Mouse (Mus musculus): ENCODE measurements around the gene Kcnh4. TPM values are rescaled to one million over a fixed set of nuclear protein-coding genes. Genes with fewer than 3 reads are reported as not detected.

Gene Kcnh4
- polyA plus RNA-seq, 1 experiment, result 36.4 TPM

DNA sequence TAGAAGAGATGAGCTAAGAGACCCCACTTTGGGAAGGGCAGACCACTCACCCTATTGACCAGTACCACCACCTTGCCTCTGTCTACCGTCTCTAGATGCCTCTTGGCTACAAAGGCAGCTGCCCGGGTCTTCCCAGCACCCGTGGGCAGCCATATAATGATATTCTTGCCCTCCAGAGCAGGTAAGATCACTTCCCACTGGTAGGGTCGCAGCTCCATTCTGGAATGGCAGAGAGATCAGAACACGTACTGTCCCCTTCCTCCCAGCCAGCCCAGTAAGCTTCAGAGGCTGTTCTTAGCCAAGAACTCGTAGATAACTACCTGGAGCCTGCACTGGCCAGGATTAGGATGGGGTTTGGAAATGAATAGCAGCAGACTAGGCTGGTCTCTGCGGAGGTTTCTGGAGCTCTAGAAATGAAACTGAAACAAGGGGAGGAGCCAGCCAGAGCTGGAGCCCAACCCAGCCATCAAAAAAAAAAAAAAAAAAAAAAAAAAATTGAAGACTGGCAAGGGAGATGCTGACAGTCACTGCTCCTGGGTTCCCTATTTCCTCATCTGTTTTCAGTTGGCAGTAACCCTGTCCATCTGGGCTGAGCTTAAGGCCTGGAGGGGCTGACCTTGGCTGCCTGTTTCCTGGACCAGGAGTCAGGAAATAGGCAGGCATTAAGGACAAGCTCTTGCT lies 55.8 kb downstream of the Kcnh4 start, which contains the start of gene Dhx58:
TSS of gene Dhx58 (minus strand) at position 421 of the 681 bp plus-strand sequence.
- no peak for DNase-seq (ENCODE audit: low read depth)
- no peak for TF ChIP-seq POLR2A (IDR thresholded peaks at IDR 0.05; ENCODE audit: borderline replicate concordance, extremely low read depth, insufficient read depth, insufficient read length, poor library complexity, severe bottlenecking)
- TF ChIP-seq CTCF (IDR thresholded peaks at IDR 0.05; ENCODE audit: borderline replicate concordance, extremely low read depth, insufficient read depth, insufficient read length), result no peak

DNA sequence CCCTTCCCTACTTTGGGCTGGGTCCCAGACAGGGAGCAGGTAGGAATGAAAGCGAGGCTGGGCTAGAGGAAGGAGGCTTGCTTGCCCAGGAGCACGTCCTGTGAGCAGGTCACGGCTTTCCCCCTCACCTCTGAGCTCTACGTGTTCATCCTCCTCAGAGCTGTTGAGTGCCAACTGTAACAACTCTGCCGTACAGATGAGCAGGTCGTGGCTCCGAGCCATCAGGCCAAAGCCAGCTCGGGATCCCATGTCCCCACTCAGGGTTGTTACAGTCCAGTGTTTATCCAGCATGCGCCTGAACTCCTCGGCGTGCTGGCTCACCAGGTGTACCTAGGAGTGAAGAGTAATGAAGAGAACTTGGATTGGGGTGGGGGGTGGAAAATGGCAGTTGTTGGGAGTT lies 56.4 kb downstream of the Kcnh4 start:
- TF ChIP-seq POLR2A (IDR thresholded peaks at IDR 0.05; ENCODE audit: borderline replicate concordance, extremely low read depth, insufficient read depth, insufficient read length, poor library complexity, severe bottlenecking), result no peak
- no peak for TF ChIP-seq CTCF (IDR thresholded peaks at IDR 0.05; ENCODE audit: borderline replicate concordance, extremely low read depth, insufficient read depth, insufficient read length)
- no peak for DNase-seq (ENCODE audit: low read depth)

DNA sequence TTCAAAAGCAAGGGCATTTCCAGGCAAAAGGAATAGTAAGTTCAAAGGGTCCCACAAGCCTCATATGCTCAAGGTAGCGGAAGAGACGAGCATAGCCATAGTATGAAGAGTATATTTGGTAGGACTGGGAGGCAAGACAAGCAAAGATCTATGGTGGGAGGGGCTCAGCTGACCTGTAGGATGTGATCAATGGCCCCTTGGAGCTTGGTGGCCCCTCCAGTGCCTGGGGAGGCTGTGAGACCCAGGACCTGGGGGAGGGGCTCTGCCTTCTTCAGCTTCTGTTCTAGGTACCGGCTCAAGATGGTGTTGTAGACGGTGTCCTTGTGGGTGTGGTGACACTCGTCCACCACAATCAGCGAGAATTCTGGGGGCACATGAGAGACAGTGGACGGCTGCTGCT lies 56.8 kb downstream of the Kcnh4 start:
- TF ChIP-seq POLR2A (IDR thresholded peaks at IDR 0.05; ENCODE audit: borderline replicate concordance, extremely low read depth, insufficient read depth, insufficient read length, poor library complexity, severe bottlenecking) (no peak), CTCF (IDR thresholded peaks at IDR 0.05; ENCODE audit: borderline replicate concordance, extremely low read depth, insufficient read depth, insufficient read length) (no peak)
- DNase-seq (ENCODE audit: low read depth), result no peak

DNA sequence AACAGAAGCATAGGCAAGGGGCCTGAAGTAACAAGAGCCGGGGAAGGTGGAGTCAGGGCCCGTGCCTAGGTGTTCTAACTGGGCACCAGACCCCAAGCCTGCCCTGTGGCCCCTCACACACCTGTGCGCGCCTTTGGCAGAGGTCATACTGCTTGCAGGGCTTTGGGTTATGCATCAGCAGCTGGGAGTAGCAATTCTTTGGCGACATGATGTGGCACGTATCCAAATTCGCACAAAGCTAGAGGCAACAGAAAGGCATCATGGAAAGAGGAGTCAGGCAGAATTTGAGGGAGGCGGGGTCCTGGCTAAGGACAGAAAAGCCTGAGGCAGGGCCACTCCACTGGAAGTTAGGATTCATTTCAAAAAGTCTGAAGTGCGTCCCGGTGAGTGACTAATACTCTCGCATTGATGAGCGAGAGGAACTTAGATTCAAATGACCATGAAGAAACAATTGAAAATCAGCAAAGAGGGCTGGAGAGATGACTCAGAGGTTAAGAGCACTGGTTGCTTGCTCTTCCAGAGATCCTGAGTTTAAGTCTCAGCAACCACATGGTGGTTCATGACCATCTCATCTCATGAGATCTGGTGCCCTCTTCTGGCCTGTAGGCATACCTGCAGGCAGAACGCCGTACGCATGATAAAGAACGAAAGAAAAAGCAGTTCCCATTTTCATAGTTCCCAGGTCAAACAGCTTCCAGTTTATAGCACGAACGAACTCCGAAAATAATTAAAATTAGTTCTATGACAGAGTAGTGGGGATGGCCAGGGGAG lies 57.5 kb downstream of the Kcnh4 start:
- peak; percentile 89 for DNase-seq (ENCODE audit: low read depth)
- TF ChIP-seq CTCF (IDR thresholded peaks at IDR 0.05; ENCODE audit: borderline replicate concordance, extremely low read depth, insufficient read depth, insufficient read length) (peak; percentile 84), POLR2A (IDR thresholded peaks at IDR 0.05; ENCODE audit: borderline replicate concordance, extremely low read depth, insufficient read depth, insufficient read length, poor library complexity, severe bottlenecking) (no peak)

DNA sequence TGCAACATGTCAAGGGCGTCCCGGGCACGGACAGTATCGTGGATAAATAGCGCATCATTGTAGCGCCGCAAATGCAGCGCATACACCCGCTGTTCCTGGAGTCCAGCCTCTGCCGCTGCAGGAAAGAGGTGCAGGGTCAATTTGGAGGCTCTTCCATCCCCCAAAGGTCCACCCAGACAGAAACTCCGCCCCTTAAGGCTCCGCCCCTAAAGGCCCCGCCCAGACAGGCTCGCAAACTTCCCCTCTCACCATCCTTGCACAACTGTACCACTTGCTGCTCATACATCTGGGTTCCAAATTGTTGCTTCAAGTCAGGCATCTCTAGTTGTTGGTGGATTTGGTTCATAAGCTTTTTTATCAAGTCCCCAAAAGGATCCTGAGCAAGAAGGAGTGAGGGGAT lies 58.4 kb downstream of the Kcnh4 start:
- TF ChIP-seq CTCF (IDR thresholded peaks at IDR 0.05; ENCODE audit: borderline replicate concordance, extremely low read depth, insufficient read depth, insufficient read length) (no peak), POLR2A (IDR thresholded peaks at IDR 0.05; ENCODE audit: borderline replicate concordance, extremely low read depth, insufficient read depth, insufficient read length, poor library complexity, severe bottlenecking) (no peak)
- DNase-seq (ENCODE audit: low read depth), result no peak

DNA sequence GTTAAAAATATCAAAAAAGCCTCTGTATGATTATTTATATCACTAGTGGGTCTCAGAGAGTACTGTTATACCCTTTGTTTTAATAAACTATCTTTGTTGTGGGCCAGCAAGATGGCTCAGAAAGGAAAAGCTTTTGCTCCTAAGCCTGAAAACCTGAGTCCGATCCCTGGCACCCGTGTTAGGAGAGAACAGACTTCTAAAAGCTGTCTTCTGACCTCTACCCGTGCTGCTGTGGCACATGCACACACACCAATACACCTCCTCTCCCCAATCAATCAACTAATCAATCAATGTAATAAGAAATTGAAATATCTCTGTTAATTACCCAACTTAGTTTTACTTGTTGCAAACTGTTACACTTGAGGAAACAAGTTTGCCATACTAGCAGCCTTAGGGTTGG lies 59.0 kb downstream of the Kcnh4 start:
- no peak for DNase-seq (ENCODE audit: low read depth)
- no peak for TF ChIP-seq POLR2A (IDR thresholded peaks at IDR 0.05; ENCODE audit: borderline replicate concordance, extremely low read depth, insufficient read depth, insufficient read length, poor library complexity, severe bottlenecking)
- TF ChIP-seq CTCF (IDR thresholded peaks at IDR 0.05; ENCODE audit: borderline replicate concordance, extremely low read depth, insufficient read depth, insufficient read length), result no peak

DNA sequence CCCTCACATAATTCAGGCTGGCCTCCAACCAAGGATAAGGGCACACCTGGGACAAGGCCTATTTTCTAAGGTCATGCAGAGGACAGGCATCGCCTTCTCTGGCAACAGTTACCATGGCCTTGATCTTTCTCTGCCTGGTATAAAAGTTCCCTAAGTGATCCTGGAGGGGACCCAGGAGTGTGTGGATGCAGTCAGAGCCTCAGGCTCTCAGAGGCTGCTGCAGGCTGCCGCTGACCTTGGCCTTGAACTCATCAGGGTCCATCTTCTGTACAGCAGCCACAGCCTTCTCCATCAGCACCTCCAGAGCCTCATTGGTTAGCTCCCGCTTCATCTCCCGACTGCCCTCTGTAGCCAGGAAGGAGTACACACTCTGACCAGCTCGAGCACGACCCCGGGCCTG lies 61.8 kb downstream of the Kcnh4 start:
- DNase-seq (ENCODE audit: low read depth), result no peak
- TF ChIP-seq POLR2A (IDR thresholded peaks at IDR 0.05; ENCODE audit: borderline replicate concordance, extremely low read depth, insufficient read depth, insufficient read length, poor library complexity, severe bottlenecking) (no peak), CTCF (IDR thresholded peaks at IDR 0.05; ENCODE audit: borderline replicate concordance, extremely low read depth, insufficient read depth, insufficient read length) (no peak)

DNA sequence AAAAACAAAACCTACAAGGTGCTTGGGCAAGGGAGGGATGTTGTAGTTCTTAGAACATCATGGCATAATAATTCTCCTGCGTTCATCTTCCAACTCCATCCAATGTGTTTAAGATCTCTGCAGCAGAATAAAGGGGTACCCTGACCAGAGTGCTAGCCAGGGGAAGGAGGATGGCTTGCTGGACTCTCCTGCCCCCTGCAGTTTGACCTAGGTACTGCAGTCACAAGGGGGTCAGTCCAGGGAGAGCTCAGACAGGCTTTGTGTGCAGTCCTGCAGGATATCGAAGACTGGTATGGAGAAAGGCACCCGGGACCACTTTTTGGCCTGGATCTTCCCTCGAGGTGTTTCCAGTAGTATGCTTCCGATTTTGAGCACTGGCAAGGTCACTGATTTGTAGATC lies 64.8 kb downstream of the Kcnh4 start:
- no peak for TF ChIP-seq POLR2A (IDR thresholded peaks at IDR 0.05; ENCODE audit: borderline replicate concordance, extremely low read depth, insufficient read depth, insufficient read length, poor library complexity, severe bottlenecking)
- peak; percentile 85 for TF ChIP-seq CTCF (IDR thresholded peaks at IDR 0.05; ENCODE audit: borderline replicate concordance, extremely low read depth, insufficient read depth, insufficient read length)
- peak; percentile 70 for DNase-seq (ENCODE audit: low read depth)

DNA sequence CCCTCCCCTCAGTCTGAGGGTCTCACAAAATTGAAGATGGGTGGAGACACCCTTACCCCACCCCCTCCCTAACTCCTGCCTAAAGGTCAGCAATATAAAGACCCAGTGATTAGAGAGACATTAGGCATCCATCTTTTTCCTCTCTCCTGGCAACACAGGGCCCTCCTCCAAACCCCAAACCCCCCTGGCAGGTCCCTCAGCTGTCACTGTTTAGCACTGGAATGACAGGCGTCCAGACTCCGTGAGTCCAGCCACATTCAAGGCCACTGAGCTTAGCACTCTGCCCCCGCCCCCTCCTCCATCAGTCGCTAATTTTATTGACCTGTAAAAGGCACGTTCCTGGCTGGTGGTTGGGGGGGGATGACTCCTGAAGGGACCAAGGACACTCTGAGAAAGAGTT lies 66.6 kb downstream of the Kcnh4 start:
- DNase-seq (ENCODE audit: low read depth), result no peak
- TF ChIP-seq POLR2A (IDR thresholded peaks at IDR 0.05; ENCODE audit: borderline replicate concordance, extremely low read depth, insufficient read depth, insufficient read length, poor library complexity, severe bottlenecking), result no peak
- no peak for TF ChIP-seq CTCF (IDR thresholded peaks at IDR 0.05; ENCODE audit: borderline replicate concordance, extremely low read depth, insufficient read depth, insufficient read length)

DNA sequence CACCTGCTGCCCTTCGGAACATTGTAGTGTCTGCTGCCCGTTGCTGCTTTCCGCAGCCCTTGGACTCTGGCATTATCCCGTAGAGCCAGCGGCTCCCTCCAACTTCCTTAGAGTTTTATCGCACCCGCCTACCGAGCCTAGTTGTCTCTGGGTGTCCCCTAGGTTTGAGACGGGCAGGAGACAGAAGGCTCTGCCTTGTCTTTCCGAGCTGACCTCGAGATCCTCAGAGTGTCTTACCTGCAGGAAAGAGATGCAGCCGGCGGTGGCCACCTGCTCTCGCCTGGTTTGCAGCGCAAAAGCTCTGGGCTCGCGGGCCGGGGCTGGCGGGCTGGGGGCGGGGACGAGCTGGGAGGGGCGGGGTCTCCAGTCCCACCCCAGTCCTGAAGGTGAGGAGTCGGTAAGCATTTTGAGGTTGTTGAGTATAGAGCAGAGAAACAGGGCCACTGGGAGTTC lies 67.6 kb downstream of the Kcnh4 start, which contains the start of gene Zfp385c:
TSS of gene Zfp385c (minus strand) at position 292 of the 453 bp plus-strand sequence.
- DNase-seq (ENCODE audit: low read depth), result no peak

DNA sequence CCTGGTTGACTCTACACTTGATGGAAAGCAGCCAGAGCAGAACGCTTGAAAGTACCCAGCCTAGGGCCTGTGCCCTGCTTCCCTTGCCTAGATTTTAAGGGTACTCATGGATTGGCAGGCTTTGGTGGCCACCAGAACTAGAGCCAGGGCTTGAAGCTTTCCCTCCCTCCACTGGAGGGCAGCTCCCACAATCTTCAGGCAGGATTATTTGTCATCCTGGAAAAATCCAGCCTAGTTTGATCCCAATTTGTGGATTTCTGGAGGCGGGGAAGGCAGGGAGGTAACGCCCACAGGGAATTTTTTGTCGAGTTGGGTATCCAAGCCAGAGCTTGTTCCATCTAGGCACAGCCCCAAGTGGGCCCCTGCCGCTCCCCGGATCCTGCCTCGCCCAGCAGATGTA lies 69.4 kb downstream of the Kcnh4 start:
- TF ChIP-seq POLR2A (IDR thresholded peaks at IDR 0.05; ENCODE audit: borderline replicate concordance, extremely low read depth, insufficient read depth, insufficient read length, poor library complexity, severe bottlenecking) (no peak), CTCF (IDR thresholded peaks at IDR 0.05; ENCODE audit: borderline replicate concordance, extremely low read depth, insufficient read depth, insufficient read length) (no peak)
- no peak for DNase-seq (ENCODE audit: low read depth)

More for the DNA sequence above, 67.6 kb downstream of the Kcnh4 start, which contains the start of gene Zfp385c:
- TF ChIP-seq CTCF (IDR thresholded peaks at IDR 0.05; ENCODE audit: borderline replicate concordance, extremely low read depth, insufficient read depth, insufficient read length) (no peak), POLR2A (IDR thresholded peaks at IDR 0.05; ENCODE audit: borderline replicate concordance, extremely low read depth, insufficient read depth, insufficient read length, poor library complexity, severe bottlenecking) (no peak)

Other genes starting within 250 kb of the Kcnh4 start
- 189 and 209 TPM in 2 replicates for gene Acly, start 231.9 kb downstream of the Kcnh4 start, polyA plus RNA-seq (2012; rRNA removed)
- 0.90 and 2.8 TPM in 2 replicates for gene Ttc25, start 214.3 kb downstream of the Kcnh4 start, polyA plus RNA-seq (2012; rRNA removed)
- gene Cnp, start 185.0 kb downstream of the Kcnh4 start, polyA plus RNA-seq (2012; rRNA removed), result 18.1 and 22.4 TPM in 2 replicates
- 111 and 119 TPM in 2 replicates for gene Nkiras2, start 140.7 kb downstream of the Kcnh4 start, polyA plus RNA-seq (2012; rRNA removed)
- gene Dnajc7, start 139.8 kb downstream of the Kcnh4 start, polyA plus RNA-seq (2012; rRNA removed), result 139 and 201 TPM in 2 replicates
- gene Zfp385c, start 67.5 kb downstream of the Kcnh4 start, polyA plus RNA-seq (2012; rRNA removed), result 0.40 and 0.63 TPM in 2 replicates
- gene Dhx58, start 55.7 kb downstream of the Kcnh4 start, polyA plus RNA-seq (2012; rRNA removed), result 2.4 and 2.6 TPM in 2 replicates
- 60.4 and 61.8 TPM in 2 replicates for gene Kat2a, start 47.5 kb downstream of the Kcnh4 start, polyA plus RNA-seq (2012; rRNA removed)
- not detected in 2 replicates for gene Hspb9, start 46.1 kb downstream of the Kcnh4 start, polyA plus RNA-seq (2012; rRNA removed)
- gene Rab5c, start 21.7 kb downstream of the Kcnh4 start, polyA plus RNA-seq (2012; rRNA removed), result 236 and 270 TPM in 2 replicates
- gene Hcrt, start 3.0 kb upstream of the Kcnh4 start, polyA plus RNA-seq (2012; rRNA removed), result 0.45 and 0.91 TPM in 2 replicates
- 5.5 and 7.7 TPM in 2 replicates for gene Ghdc, start 11.0 kb upstream of the Kcnh4 start, polyA plus RNA-seq (2012; rRNA removed)
- gene Stat5b, start 90.8 kb upstream of the Kcnh4 start, polyA plus RNA-seq (2012; rRNA removed), result 16.4 and 21.5 TPM in 2 replicates
- 1.4 and 2.1 TPM in 2 replicates for gene Stat5a, start 99.4 kb upstream of the Kcnh4 start, polyA plus RNA-seq (2012; rRNA removed)
- gene Stat3, start 179.6 kb upstream of the Kcnh4 start, polyA plus RNA-seq (2012; rRNA removed), result 29.1 and 36.9 TPM in 2 replicates
- gene Cavin1, start 210.9 kb upstream of the Kcnh4 start, polyA plus RNA-seq (2012; rRNA removed), result 10.5 and 24.4 TPM in 2 replicates
- 144 and 197 TPM in 2 replicates for gene Atp6v0a1, start 249.5 kb upstream of the Kcnh4 start, polyA plus RNA-seq (2012; rRNA removed)